Mouse (Mus musculus) erythroblast, embryonic 14.5 days (primary cell): Measurements from ENCODE around the gene Fam133b. TPM values are rescaled to one million over a fixed set of nuclear protein-coding genes. Genes with fewer than 3 reads are reported as not detected.

Experiments
- H3K27me3 ChIP-seq: 2 replicates; pipeline ENCODE4 v1.6.1; 2012; ENCODE audit warnings: inconsistent platforms; ENCODE audit not compliant: control insufficient read depth
- H3K36me3 ChIP-seq: 2 replicates; pipeline ENCODE4 v1.6.1; 2012; ENCODE audit warnings: mild to moderate bottlenecking, inconsistent platforms; ENCODE audit not compliant: control insufficient read depth
- H3K4me1 ChIP-seq: 2 replicates; pipeline ENCODE4 v1.6.1; 2012; ENCODE audit warnings: inconsistent platforms; ENCODE audit not compliant: control insufficient read depth
- H3K4me3 ChIP-seq: replicated peaks from 2 replicates; pipeline ENCODE3; 2012; ENCODE audit warnings: moderate library complexity, mild to moderate bottlenecking, inconsistent platforms
- H3K9me3 ChIP-seq: 2 replicates; pipeline ENCODE4 v1.6.1; 2012; ENCODE audit warnings: low read length, inconsistent platforms, mixed read lengths; ENCODE audit not compliant: control insufficient read depth
- GATA1 ChIP-seq: IDR thresholded peaks from 2 replicates; pipeline ENCODE4 v1.6.1; 2012; ENCODE audit warnings: low read length, inconsistent platforms, mixed read lengths
- TAL1 ChIP-seq: IDR thresholded peaks from 3 replicates; pipeline ENCODE4 v1.6.1; 2012; ENCODE audit warnings: low read length, inconsistent platforms, mixed read lengths
- polyA plus RNA-seq: library from polyadenylated mRNA; stranded (reverse); fragments of >175 nt; gene quantifications from 2 replicates; pipeline ENCODE4 v1.2.3, GENCODE M21; 2012

Gene Fam133b
- polyA plus RNA-seq, 1 experiment = 2.6 TPM

- peaks cover 4% of the 10 kb centered on the region for H3K4me1 ChIP-seq
- H3K4me3 ChIP-seq = no peak overlapping the region
- H3K9me3 ChIP-seq = no peaks in the 10 kb centered on the region
- peaks cover 2% of the 10 kb centered on the region; the same call in 1 of the 2 replicates for H3K36me3 ChIP-seq
- no peak for TF ChIP-seq TAL1
- no peak for TF ChIP-seq GATA1
- H3K27me3 ChIP-seq = no peaks in the 10 kb centered on the region
Observed at GRCm38 (mm10) chr5:3503373-3503772, 40.3 kb upstream of the Fam133b start.

DNA sequence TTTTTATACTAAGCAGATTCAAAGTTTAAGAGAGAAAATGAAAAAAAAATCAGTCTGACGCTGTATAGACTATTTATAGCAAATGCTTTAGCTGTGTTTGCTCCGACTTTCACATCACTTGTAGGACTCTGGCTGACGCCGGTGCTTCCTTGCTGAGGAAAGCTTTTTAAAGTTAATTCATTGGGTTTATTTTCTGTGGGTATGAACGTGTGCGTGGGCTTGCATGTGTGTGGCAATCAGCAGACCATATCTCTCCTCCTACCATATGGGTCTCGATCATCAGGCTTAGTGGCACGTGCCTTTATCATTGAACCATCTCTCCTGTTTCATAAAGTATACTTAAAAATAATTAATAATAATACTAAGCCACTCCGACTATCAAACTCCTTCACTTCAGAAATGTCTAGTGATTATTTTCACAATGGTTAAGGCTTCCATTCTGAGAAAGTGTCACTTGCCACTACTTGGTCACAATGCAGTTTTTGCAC, 39.8 kb upstream of the Fam133b start:
- TF ChIP-seq TAL1 (no peak), GATA1 (no peak)
- Histone ChIP-seq H3K4me1 (peaks cover 4% of the 10 kb centered on the region), H3K36me3 (peaks cover 2% of the 10 kb centered on the region; the same call in 1 of the 2 replicates), H3K9me3 (no peaks in the 10 kb centered on the region), H3K4me3 (no peak overlapping the region), H3K27me3 (no peaks in the 10 kb centered on the region)

DNA sequence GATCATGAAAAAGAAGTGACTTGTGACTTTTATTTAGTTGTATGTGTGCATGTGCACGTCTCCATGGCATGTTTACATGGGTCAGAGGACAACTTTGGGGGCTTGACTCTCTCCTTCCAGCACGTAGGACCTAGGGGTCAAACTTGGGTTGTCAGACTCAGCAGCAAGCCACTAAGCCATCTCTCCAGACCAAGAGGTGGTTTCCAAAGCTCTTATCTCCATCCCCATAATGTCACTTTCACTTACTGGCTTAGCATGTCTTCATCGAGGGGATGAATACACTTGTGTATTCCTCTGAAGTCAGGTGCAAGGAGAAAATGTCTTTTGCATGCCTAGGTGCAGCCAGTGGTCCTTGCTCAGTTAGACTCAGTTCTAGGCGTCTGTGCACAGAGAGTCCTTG, 39.2 kb upstream of the Fam133b start:
- Histone ChIP-seq H3K36me3 (peaks cover 2% of the 10 kb centered on the region; the same call in 1 of the 2 replicates), H3K9me3 (no peaks in the 10 kb centered on the region), H3K4me1 (peaks cover 4% of the 10 kb centered on the region), H3K4me3 (no peak overlapping the region), H3K27me3 (no peaks in the 10 kb centered on the region)
- TF ChIP-seq TAL1 (no peak), GATA1 (no peak)

DNA sequence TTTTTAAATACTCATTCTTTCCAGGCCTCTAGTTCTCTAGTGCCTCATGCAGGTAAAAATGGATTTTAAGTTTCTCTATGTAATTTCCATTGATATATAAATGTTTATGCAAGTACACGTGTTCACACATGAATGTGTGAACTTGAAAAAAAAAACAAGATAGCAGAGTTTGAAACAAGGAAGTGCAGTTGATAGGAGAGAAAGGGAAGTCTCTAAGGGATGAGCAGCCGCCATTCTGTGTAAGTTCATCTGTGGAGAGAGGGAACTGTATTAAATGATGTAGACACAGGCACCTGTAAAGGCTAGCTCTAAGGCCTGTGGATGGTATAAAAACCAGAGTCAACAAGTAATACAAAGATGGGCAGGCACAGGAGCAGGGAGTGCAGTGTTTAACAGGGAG, 38.1 kb upstream of the Fam133b start:
- TF ChIP-seq TAL1 (no peak), GATA1 (no peak)
- no peaks in the 10 kb centered on the region for H3K9me3 ChIP-seq
- peaks cover 2% of the 10 kb centered on the region; the same call in 1 of the 2 replicates for H3K36me3 ChIP-seq

GRCm38 (mm10) chr5:3508480-3509381, 34.9 kb upstream of the Fam133b start:
- TF ChIP-seq GATA1 (no peak), TAL1 (no peak)
- peaks cover 2% of the 10 kb centered on the region; the same call in 1 of the 2 replicates for H3K36me3 ChIP-seq
- H3K4me3 ChIP-seq = no peak overlapping the region
- H3K9me3 ChIP-seq = no peaks in the 10 kb centered on the region
- peaks cover 7% of the 10 kb centered on the region for H3K4me1 ChIP-seq
- H3K27me3 ChIP-seq = no peaks in the 10 kb centered on the region

More for the DNA sequence above, 38.1 kb upstream of the Fam133b start:
- Histone ChIP-seq H3K4me1 (peaks cover 4% of the 10 kb centered on the region), H3K27me3 (no peaks in the 10 kb centered on the region), H3K4me3 (no peak overlapping the region)

- H3K4me3 ChIP-seq = no peak overlapping the region
- H3K36me3 ChIP-seq = peaks cover 2% of the 10 kb centered on the region; the same call in 1 of the 2 replicates
- no peaks in the 10 kb centered on the region for H3K27me3 ChIP-seq
- peaks cover 14% of the 10 kb centered on the region for H3K4me1 ChIP-seq
- TF ChIP-seq GATA1 (no peak), TAL1 (no peak)
- no peaks in the 10 kb centered on the region for H3K9me3 ChIP-seq
Observed at GRCm38 (mm10) chr5:3509503-3509902, 34.1 kb upstream of the Fam133b start.

GRCm38 (mm10) chr5:3511097-3511795, 32.4 kb upstream of the Fam133b start:
- H3K4me1 ChIP-seq = peaks cover 26% of the 10 kb centered on the region
- H3K4me3 ChIP-seq = no peak overlapping the region
- no peaks in the 10 kb centered on the region for H3K9me3 ChIP-seq
- H3K27me3 ChIP-seq = no peaks in the 10 kb centered on the region
- peaks cover 6% of the 10 kb centered on the region for H3K36me3 ChIP-seq
- TF ChIP-seq TAL1 (no peak), GATA1 (no peak)

DNA sequence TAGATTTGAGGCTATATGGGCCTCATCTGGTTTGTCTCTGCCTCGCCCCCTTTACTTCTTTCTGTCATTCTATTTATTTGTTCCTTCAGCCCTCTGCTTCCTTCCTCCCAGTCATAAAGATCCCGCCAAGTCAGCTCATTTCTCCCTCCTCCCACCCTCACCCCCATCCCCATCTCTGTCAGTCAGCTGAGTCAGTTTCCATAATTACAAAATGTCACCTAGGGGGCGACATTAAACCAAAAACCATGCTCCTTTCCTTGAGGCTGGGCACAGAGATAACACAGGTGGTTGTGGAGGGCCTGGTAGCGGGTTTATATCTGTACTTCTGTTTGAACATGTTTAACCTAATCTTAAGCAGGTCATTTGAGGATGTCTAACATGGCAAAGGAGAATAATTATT, 31.0 kb upstream of the Fam133b start:
- Histone ChIP-seq H3K9me3 (no peaks in the 10 kb centered on the region), H3K27me3 (no peaks in the 10 kb centered on the region), H3K4me1 (peaks cover 26% of the 10 kb centered on the region), H3K36me3 (peaks cover 4% of the 10 kb centered on the region; the same call in 1 of the 2 replicates), H3K4me3 (no peak overlapping the region)
- TF ChIP-seq TAL1 = no peak
- no peak for TF ChIP-seq GATA1

- no peaks in the 10 kb centered on the region for H3K27me3 ChIP-seq
- peaks cover 10% of the 10 kb centered on the region; the same call in 1 of the 2 replicates for H3K36me3 ChIP-seq
- no peaks in the 10 kb centered on the region for H3K9me3 ChIP-seq
- H3K4me3 ChIP-seq = no peak overlapping the region
- peaks cover 26% of the 10 kb centered on the region for H3K4me1 ChIP-seq
- TF ChIP-seq GATA1 (no peak), TAL1 (no peak)
Observed at GRCm38 (mm10) chr5:3514901-3515311, 28.7 kb upstream of the Fam133b start.
